Mouse (Mus musculus): Measurements from ENCODE around the gene Mrps27. TPM values are rescaled to one million over a fixed set of nuclear protein-coding genes. Genes with fewer than 3 reads are reported as not detected.
"Not testable (repeated sequence)": the region's sequence is repeated elsewhere in the genome, so short reads cannot be mapped to it uniquely, and the experiment has no call there.

The Mrps27 gene
- polyA plus RNA-seq, 1 experiment from 2014 or later: 50.7 TPM

DNA sequence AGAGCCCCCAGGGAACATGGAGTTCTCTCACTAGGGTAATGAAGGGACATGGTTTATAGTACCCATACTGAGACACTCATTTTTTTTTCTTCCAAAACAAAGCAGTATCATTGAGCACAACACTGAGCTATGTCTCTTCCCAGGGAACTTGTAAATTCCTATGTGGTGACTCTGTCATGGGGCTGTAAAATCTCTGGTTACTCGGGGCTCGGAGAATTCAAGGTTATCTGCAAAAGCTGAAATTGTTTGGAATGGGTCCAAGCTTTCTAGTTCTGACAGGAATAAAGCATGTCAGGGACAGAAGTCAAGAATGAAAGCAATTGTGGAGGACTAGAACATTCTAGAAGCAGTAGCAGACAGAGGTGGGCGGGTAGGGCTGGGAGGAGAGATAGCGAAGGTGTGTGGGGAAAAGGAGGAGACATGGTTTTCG lies 36.6 kb upstream of the Mrps27 start:
- H3K27me3 ChIP-seq (ENCODE audit: insufficient read depth, low read length): no peaks in the 10 kb centered on the region
- DNase-seq (ENCODE audit: low spot score): peak; percentile 83

DNA sequence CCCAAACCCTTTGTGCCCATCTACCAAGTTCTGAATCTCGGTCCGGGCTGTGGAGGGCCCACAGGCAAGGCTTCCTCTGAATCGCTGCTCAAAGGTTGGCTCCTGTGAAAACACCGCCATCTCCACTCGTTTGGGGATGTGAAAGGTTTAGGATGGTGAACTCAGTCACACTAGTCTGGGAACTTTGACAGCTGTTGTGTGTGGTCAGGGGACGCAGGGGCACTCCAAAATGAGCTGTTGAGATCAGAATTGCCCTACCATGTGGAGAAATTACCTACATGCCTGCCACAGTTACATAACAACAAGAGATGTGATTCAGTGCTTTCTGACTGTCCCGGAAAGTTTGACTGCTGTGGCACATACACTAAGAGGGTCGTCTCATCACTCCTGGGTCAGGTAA lies 36.2 kb upstream of the Mrps27 start:
- WGBS: 72% methylated on average over 8 of the region's 8 CpGs
- Histone ChIP-seq H3K4me2 (ENCODE audit: low read length) (no peak overlapping the region), H3K9ac (ENCODE audit: low read depth, low read length) (no peak overlapping the region), H3K27ac (no peak overlapping the region), H3K4me1 (replicated peaks; ENCODE audit: insufficient read depth, low read length) (peaks cover 6% of the 10 kb centered on the region; the same call in 1 of the 2 replicates), H3K36me3 (ENCODE audit: insufficient read depth, low read length) (no peaks in the 10 kb centered on the region), H3K27me3 (ENCODE audit: insufficient read depth, low read length) (no peaks in the 10 kb centered on the region), H3K4me3 (replicated peaks; ENCODE audit: low read depth, low read length) (no peak overlapping the region), H3K9me3 (replicated peaks; ENCODE audit: low read length) (no peaks in the 10 kb centered on the region)
- no peak for ATAC-seq (replicated peaks; ENCODE audit: low FRiP score, low read depth)
- no peak for DNase-seq (ENCODE audit: low spot score)
- no peak for TF ChIP-seq CTCF (IDR thresholded peaks at IDR 0.05; ENCODE audit: low read depth)

More for the DNA sequence above, 36.6 kb upstream of the Mrps27 start:
- H3K4me1 ChIP-seq (replicated peaks; ENCODE audit: insufficient read depth, low read length): peaks cover 6% of the 10 kb centered on the region; the same call in 1 of the 2 replicates
- no peak; the same call in 1 of the 2 replicates for ATAC-seq (replicated peaks; ENCODE audit: low FRiP score, low read depth)
- WGBS: 50% methylated on average over 5 of the region's 5 CpGs
- no peak overlapping the region for H3K4me3 ChIP-seq (replicated peaks; ENCODE audit: low read depth, low read length)
- H3K4me2 ChIP-seq (ENCODE audit: low read length): no peak overlapping the region
- H3K36me3 ChIP-seq (ENCODE audit: insufficient read depth, low read length): no peaks in the 10 kb centered on the region
- peak overlapping the region; percentile 43; the same call in 1 of the 2 replicates for H3K27ac ChIP-seq
- no peaks in the 10 kb centered on the region for H3K9me3 ChIP-seq (replicated peaks; ENCODE audit: low read length)
- no peak for TF ChIP-seq CTCF (IDR thresholded peaks at IDR 0.05; ENCODE audit: low read depth)
- H3K9ac ChIP-seq (ENCODE audit: low read depth, low read length): no peak overlapping the region

DNA sequence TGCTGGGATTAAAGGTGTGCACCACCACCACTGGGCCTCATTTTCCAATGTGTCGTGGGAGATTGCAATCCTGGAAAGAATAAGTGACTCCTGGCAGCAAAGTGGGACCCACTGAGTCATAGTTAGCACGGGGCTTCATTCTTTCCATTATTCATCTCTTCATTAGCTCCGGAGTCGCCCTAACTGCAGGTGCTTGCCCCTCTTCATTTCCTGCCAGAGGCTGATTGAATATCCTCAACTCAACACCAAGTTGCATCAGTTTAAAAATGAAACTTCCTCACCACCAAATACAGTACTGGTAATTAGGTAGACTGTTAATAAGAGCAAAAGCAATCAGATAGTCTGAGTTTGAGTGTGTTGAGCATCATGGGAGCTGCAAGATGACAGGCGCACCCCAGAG lies 30.5 kb upstream of the Mrps27 start:
- Histone ChIP-seq H3K9ac (ENCODE audit: low read depth, low read length) (no peak overlapping the region), H3K27ac (no peak overlapping the region), H3K4me2 (ENCODE audit: low read length) (no peak overlapping the region), H3K27me3 (ENCODE audit: insufficient read depth, low read length) (no peaks in the 10 kb centered on the region), H3K36me3 (ENCODE audit: insufficient read depth, low read length) (no peaks in the 10 kb centered on the region), H3K9me3 (replicated peaks; ENCODE audit: low read length) (no peaks in the 10 kb centered on the region), H3K4me1 (replicated peaks; ENCODE audit: insufficient read depth, low read length) (no peaks in the 10 kb centered on the region), H3K4me3 (replicated peaks; ENCODE audit: low read depth, low read length) (no peak overlapping the region)
- 87% methylated on average over 5 of the region's 5 CpGs for WGBS
- ATAC-seq (replicated peaks; ENCODE audit: low FRiP score, low read depth) (no peak), DNase-seq (ENCODE audit: low spot score) (no peak)
- TF ChIP-seq CTCF (IDR thresholded peaks at IDR 0.05; ENCODE audit: low read depth): no peak

DNA sequence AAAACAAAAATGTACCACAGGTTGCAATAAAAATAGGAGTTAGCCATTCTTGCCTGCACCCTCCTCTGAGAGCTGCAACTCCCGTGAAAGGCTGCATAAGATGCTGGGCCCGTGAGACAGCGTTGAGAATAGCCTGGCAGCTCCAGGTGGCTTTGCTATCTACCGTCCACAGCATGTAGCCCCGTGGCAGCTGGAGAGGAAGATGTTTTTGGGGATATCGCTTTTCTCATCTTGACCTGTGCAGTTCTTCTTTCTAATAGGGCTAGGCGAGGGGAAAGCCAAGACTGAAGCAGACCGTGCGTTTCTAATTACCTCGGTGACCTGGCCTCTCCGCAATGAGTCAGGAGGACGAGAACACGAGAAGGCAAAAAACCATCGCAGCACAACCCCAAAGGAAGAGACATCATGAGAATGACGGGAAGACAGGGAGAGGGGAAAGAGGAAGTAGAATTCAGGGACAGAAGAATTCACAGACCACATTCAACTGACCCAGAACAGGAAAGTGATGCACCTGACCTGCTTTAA lies 29.9 kb upstream of the Mrps27 start:
- no peak for TF ChIP-seq CTCF (IDR thresholded peaks at IDR 0.05; ENCODE audit: low read depth)
- Histone ChIP-seq H3K27ac (no peak overlapping the region), H3K36me3 (ENCODE audit: insufficient read depth, low read length) (peaks cover 3% of the 10 kb centered on the region; the same call in 1 of the 2 replicates), H3K9ac (ENCODE audit: low read depth, low read length) (no peak overlapping the region), H3K9me3 (replicated peaks; ENCODE audit: low read length) (no peaks in the 10 kb centered on the region), H3K4me3 (replicated peaks; ENCODE audit: low read depth, low read length) (no peak overlapping the region), H3K27me3 (ENCODE audit: insufficient read depth, low read length) (no peaks in the 10 kb centered on the region), H3K4me1 (replicated peaks; ENCODE audit: insufficient read depth, low read length) (no peaks in the 10 kb centered on the region), H3K4me2 (ENCODE audit: low read length) (no peak overlapping the region)
- ATAC-seq (replicated peaks; ENCODE audit: low FRiP score, low read depth) (no peak), DNase-seq (ENCODE audit: low spot score) (peak; percentile 22)
- WGBS: 40% methylated on average over 15 of the region's 15 CpGs

DNA sequence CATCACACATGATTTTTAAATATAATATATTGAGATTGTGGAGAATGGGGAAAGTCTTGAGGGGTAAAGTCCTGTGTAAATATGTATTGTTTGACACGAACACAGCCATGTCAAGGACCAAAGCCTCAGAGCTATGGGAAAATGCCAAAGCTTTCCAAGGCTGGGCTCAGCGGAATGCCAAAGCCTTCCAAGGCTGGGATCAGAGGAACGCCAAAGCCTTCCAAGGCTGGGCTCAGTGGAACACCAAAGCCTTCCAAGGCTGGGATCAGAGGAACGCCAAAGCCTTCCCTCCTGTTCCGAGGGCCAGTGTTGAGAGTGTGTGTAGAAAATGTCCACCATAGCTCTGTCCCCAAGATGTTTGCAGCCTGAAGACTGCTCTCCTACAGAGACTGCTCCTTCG lies 28.2 kb upstream of the Mrps27 start:
- DNase-seq (ENCODE audit: low spot score): no peak
- H3K4me1 ChIP-seq (replicated peaks; ENCODE audit: insufficient read depth, low read length): no peaks in the 10 kb centered on the region
- no peak overlapping the region for H3K4me3 ChIP-seq (replicated peaks; ENCODE audit: low read depth, low read length)
- 90% methylated on average over 6 of the region's 6 CpGs for WGBS
- H3K27ac ChIP-seq: no peak overlapping the region
- no peak overlapping the region for H3K4me2 ChIP-seq (ENCODE audit: low read length)
- no peak overlapping the region for H3K9ac ChIP-seq (ENCODE audit: low read depth, low read length)
- TF ChIP-seq CTCF (IDR thresholded peaks at IDR 0.05; ENCODE audit: low read depth): no peak
- H3K27me3 ChIP-seq (ENCODE audit: insufficient read depth, low read length): no peaks in the 10 kb centered on the region
- ATAC-seq (replicated peaks; ENCODE audit: low FRiP score, low read depth): no peak
- no peaks in the 10 kb centered on the region for H3K9me3 ChIP-seq (replicated peaks; ENCODE audit: low read length)
- H3K36me3 ChIP-seq (ENCODE audit: insufficient read depth, low read length): peaks cover 18% of the 10 kb centered on the region; the same call in 1 of the 2 replicates

DNA sequence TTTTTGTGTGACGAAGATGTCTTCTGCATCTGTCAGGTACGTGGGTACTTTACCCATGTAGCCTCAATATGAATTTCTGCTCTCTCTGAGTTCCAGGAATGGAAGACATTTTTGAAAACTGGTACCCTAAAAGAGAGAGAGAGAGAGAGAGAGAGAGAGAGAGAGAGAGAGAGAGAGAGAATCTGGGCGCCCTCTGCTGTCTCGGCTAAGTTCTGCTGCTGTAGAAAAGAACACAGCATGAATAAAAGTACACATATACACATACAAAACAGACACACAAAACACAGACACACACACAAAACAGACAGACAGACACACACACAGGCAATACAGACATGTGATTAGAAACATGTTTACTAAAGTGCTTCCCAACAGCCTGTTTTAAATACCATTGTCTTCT lies 27.5 kb upstream of the Mrps27 start:
- no peak overlapping the region for H3K27ac ChIP-seq
- no peak overlapping the region for H3K4me2 ChIP-seq (ENCODE audit: low read length)
- DNase-seq (ENCODE audit: low spot score) (peak; percentile 61), ATAC-seq (replicated peaks; ENCODE audit: low FRiP score, low read depth) (no peak)
- H3K4me3 ChIP-seq (replicated peaks; ENCODE audit: low read depth, low read length): no peak overlapping the region
- WGBS: 56% methylated on average over 4 of the region's 4 CpGs
- peak; percentile 77 for TF ChIP-seq CTCF (IDR thresholded peaks at IDR 0.05; ENCODE audit: low read depth)
- no peaks in the 10 kb centered on the region for H3K9me3 ChIP-seq (replicated peaks; ENCODE audit: low read length)
- H3K27me3 ChIP-seq (ENCODE audit: insufficient read depth, low read length): no peaks in the 10 kb centered on the region
- H3K36me3 ChIP-seq (ENCODE audit: insufficient read depth, low read length): peaks cover 21% of the 10 kb centered on the region; the same call in 1 of the 2 replicates
- no peaks in the 10 kb centered on the region for H3K4me1 ChIP-seq (replicated peaks; ENCODE audit: insufficient read depth, low read length)
- no peak overlapping the region for H3K9ac ChIP-seq (ENCODE audit: low read depth, low read length)

DNA sequence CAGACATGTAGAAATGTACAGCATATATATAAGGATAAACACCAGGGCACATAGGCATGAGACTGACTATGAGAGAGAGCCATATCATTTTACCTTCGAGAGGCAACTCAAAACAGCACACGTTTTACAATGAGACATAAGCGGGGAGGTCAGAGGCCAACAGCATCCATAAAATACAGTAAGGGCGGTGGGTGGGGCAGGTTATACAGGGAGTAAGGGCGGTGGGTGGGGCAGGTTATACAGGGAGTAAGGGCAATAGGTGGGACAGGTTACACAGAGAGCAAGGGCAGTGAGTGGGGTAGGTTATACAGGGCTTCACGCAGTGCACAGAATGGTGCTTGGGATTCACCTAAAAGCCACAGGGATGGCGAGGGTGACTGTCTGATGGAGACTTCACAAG lies 24.1 kb upstream of the Mrps27 start:
- DNase-seq (ENCODE audit: low spot score) (no peak), ATAC-seq (replicated peaks; ENCODE audit: low FRiP score, low read depth) (no peak)
- 76% methylated on average over 7 of the region's 7 CpGs for WGBS
- Histone ChIP-seq H3K9ac (ENCODE audit: low read depth, low read length) (no peak overlapping the region), H3K4me1 (replicated peaks; ENCODE audit: insufficient read depth, low read length) (no peaks in the 10 kb centered on the region), H3K36me3 (ENCODE audit: insufficient read depth, low read length) (peaks cover 36% of the 10 kb centered on the region), H3K27me3 (ENCODE audit: insufficient read depth, low read length) (no peaks in the 10 kb centered on the region), H3K9me3 (replicated peaks; ENCODE audit: low read length) (no peaks in the 10 kb centered on the region), H3K4me2 (ENCODE audit: low read length) (no peak overlapping the region), H3K4me3 (replicated peaks; ENCODE audit: low read depth, low read length) (no peak overlapping the region), H3K27ac (no peak overlapping the region)
- no peak for TF ChIP-seq CTCF (IDR thresholded peaks at IDR 0.05; ENCODE audit: low read depth)

GRCm38 (mm10) chr13:99322915-99323314 lies 21.7 kb upstream of the Mrps27 start:
- 92% methylated on average over 13 of the region's 13 CpGs for WGBS
- H3K9ac ChIP-seq (ENCODE audit: low read depth, low read length); ATAC-seq (replicated peaks; ENCODE audit: low FRiP score, low read depth); H3K4me2 ChIP-seq (ENCODE audit: low read length); H3K27me3 ChIP-seq (ENCODE audit: insufficient read depth, low read length); DNase-seq (ENCODE audit: low spot score); H3K9me3 ChIP-seq (replicated peaks; ENCODE audit: low read length); H3K27ac ChIP-seq; H3K4me1 ChIP-seq (replicated peaks; ENCODE audit: insufficient read depth, low read length); H3K4me3 ChIP-seq (replicated peaks; ENCODE audit: low read depth, low read length): not testable (repeated sequence)
- peaks cover 51% of the 10 kb centered on the region for H3K36me3 ChIP-seq (ENCODE audit: insufficient read depth, low read length)
